Mouse (Mus musculus) forelimb bud, embryonic 11.5 days (tissue): ENCODE results near the gene Sema3f.

Experiments used
- DNase-seq: peaks from one replicate; pipeline ENCODE4 v3.0.0-alpha.2; 2012; ENCODE audit warnings: low read depth, low spot score

The Sema3f gene

DNA sequence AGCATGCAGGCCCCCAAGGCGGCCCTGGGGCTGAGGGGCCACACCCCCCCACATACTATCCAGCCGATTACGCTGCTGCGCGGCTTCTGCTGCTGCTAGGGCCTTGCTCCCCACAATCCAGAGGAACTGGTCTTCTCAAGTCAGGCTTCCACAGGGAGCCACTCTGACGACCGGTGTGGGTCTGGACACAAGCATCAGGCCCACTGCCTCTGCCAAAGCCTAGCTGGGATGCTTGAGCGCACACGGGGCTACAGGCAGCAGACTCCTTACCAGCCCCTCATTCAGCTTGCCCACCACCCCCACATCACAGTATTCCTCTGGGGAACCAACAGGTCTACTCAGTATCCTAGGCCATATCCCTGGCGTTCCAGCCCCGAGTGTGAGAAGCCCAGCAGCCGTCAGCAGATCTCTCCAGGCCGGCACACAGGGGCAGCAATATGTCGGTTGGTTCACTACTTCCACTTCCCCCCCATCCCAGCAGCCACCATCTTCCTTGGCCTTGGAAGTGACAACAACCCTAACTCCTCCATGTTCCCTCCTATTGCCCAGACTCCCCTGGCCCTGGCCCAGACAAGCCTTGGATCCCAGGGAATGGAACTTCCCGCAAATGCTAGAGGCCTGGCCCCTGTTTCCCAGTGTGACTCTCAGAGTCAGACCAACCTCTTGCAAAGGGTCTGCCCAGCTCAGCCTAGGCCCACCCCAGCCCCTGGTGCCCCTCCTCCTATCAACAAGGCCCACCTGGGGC lies 76.4 kb downstream of the Sema3f start:
- no peak for DNase-seq

DNA sequence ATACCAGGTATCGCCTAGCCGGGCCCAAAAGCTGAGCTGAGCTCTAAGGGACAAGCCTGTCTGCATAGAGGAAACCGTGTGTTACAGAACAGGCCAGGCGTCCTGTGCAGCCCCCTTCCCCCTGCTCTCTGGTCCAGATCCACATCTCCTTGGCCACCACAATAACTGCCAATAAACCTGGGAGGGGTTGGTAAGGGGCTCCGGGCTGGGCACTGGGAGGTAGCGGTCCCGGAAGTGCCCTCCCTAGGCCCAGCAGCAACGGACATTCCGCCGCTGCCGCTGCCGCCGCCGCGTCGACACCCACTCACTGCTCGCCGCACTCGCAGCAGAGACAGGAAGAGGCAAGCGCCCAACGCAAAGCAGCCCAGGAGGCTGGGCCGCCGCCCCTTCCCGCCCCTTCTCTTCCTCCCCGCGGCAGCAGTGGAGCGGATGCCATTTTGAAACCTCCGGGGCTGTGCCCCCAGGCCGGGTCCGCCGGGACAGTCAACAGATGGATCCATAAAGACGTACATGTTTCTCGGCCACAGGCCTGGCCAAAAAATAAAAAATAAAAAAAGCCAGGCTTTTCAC lies 77.1 kb downstream of the Sema3f start:
- DNase-seq: peak; percentile 59

DNA sequence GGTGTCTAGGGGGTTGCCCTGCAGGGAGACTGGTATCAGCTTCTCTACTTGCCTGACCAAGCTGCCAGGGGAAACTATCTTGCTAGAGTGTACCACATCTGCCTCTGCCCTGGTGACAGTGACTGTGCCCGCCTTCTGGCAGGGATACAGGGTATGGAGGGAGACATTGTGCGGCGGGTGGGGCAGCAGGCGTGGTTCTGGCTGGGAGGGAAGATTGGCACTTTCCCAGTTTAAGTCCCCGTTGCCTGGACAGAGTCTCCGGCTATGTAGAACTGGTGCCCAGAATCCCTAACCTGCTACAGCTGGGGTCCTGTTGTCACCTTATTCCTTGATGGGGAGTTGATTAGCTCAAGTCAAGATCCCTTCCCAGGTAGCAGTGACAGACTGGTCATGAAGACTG lies 77.8 kb downstream of the Sema3f start:
- no peak for DNase-seq

DNA sequence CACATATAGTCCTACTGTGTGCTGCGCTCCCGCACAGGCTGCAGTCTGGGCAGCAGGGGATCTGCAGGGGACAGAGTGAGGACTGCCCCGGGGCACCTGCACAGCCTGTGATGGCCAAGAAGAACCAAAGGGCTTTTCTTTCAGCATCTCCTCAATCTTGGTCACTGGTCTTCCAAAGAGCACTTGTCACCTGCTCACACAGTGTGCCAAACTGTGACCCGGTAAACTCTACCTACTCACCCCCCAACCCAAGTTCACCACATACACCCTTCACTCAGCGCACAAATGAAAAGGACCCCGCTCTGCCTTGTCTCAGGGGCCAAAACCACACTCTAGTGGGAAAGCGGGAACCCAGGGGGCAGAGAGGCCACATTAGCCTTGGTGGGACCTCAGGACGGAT lies 78.4 kb downstream of the Sema3f start:
- DNase-seq: no peak
